Mouse (Mus musculus) B cell, adult 2 months (primary cell): ENCODE measurements at regions not wholly inside any gene's neighbourhood (a gene's known extent, or its start where the extent isn't known, plus 50 kb on each side); places are given as distances from the start of the nearest gene placed in this dataset.

Experiments used
- DNase-seq, 2 experiments: peaks; one replicate each; pipeline ENCODE4 v3.0.0; 2022

DNA sequence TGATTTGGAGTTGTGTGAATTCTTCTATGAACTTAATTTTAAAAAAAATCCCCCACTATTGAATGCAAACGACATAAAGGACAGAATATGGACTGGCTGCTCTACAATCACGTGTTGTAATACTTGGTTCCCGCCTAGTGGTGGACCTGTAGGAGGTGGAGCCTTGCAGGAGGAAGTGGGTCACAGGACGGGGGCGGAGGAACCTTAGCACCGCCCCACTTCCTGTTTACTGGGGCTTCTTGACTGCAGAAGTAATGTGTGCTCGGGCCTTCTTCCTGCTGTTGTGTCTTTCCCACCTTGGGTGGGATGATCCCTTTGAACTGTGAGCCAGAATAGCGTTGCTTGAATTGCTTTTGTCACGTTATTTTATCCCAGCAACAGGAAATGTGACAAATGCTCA, 52.2 kb upstream of the Tmem108 start:
- DNase-seq, result peak; percentile 48 to 54

DNA sequence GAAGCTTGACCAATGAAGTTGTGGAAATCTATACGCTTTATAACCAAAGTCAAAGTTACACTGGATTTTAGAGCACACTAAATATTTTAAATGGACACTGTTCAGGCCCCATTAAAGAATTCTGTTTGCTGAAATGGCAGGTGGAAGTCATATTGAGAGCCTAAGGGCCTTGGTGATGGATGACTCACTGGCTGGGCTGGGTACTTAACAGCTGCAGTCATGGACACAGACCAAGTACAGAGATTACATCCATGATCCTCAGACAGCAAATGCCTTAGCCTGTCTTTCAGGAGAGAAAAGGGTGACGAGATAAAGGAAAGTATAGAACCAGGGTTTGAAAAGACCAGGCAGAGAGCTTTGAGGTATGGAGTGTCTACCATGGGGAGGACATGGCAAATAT, 57.4 kb upstream of the Tmem108 start:
- DNase-seq, result no peak

DNA sequence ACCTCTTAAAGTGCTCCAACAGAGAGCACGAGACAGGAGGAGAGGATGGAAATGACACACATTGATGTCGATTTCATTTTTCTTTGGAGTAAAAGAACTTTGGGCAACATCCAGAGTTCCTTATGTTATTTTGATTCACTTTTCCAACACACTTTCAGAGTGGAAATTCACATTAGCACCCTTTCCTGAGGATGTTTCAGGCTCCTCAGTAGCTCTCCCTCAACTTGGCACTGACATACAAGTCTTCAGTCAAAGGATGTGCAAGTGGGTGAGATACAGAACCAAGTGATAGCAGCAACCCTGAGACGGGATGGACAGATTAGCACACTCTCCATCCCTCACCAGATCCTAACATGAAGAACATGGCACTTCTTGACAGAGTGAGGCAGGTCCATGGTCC, 60.0 kb upstream of the Tmem108 start:
- no peak for DNase-seq

DNA sequence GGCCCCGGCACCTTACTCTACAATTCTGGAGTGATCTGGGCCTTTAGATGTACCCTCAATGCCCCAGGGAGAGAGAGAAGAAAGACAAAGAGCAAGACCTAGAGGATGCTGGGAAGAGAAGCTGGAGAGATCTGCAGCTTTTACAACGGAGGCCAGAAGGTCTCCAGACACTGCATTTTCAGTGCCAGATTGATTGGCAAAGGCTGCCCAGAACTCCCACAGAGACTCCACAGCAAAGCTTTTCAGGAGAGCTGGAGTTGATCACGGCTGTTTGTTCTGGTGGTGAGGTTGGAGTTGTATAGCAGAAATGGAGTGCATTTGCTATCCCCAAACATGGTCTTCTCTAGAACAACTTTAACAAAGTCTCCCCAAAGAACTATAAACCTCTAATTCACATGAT, 61.9 kb upstream of the Tmem108 start:
- DNase-seq, result no peak

DNA sequence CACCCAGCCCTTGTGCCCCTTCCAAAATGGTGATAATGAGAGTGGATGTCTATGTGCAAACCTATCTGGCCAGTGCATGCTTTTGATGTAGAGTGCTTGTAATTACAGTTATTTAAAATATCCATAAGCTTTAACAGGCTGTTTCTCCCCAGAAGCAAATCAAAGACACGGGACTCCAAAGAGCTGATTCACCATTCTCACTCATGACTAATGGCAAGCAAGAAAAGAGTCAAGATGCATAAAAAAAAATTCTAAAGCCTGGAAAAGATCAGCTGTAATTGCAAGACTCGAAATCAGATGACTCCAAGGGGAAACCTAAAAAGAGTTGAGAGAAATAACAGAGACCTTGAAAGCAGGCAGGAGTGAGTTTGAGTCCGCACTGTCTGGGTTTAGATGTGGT, 79.6 kb upstream of the Tmem108 start:
- DNase-seq, result no peak

DNA sequence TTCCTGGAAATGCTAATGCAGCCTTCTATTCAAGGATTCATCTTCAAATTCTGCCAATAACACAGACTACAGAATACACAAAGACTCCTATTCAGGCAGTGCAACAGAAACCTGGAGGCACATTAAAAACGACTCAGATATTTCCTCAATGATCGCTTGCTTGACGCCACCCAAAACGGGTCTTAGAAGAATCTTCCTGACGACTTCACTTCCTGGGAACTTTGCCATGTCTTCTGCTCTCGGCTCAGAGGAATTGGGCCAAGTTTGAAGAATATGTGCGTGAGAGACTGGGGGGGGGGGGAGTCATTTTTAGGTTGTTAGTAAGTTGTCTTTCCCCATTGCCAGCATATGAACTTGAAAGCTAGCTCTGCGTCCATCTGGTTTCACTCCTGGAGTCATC, 82.2 kb upstream of the Tmem108 start:
- no peak for DNase-seq

DNA sequence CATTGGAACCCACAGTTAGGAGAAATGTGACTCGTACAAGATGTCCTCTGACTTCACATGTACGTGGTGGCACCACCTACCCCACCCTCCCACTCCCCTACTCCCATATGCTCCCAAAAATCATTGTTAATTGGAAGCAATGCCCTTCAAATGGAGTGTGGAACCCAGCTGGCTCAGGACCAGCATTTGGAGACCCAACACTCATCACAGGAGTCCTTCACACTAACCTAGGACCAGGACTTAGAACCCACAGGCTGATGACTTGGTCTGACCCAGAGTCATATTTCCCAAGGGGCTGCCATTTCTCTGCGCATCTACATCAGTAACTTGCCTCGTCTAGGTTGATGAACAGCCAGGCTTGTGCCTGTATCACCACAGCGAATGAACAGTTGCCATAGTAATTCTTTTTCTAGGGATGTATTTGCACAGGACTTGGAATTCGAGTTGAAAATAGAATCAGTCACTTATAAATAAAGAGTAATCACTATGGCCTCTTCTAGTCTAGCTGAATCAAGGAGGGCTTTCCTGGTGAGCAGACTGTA, 84.3 kb upstream of the Tmem108 start:
- no peak for DNase-seq

DNA sequence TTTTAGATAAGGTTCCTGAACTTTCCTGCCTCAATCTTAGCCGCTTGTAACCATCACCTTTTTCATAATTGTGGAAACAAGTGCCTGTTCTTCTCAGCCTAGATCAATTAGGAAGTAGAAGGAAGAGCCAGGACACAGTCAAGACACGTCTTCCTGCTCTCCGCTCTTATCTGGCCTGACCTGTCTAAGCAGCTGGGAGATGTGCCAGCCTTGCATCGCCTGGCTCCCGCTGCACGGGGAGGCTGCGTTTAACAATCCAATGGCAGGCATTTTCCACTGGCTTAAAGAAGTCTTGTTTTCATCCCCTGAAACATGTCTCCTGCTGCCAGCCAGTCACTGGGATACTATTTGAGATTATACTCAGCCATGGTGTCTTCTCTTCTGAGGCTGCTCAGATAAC, 86.3 kb upstream of the Tmem108 start:
- DNase-seq, result no peak

DNA sequence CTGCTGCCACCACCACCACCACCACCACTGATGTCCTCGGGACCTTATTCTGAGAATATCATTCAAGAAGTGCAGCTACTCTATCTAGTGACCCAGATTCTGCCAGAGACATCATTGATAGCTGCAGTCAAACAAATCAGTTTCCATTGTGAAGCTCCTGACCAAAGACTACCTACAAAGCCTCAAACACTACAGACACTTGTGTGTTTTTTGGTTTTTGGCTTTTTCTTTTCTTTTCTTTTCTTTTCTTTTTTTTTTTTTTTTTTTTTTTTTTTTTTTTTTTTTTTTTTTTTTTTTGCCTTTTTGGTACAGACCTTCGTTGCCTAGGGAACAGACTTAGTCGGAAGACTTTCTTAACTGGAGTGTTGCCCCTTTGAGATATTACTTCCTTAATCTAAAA, 87.4 kb upstream of the Tmem108 start:
- DNase-seq, result no peak

DNA sequence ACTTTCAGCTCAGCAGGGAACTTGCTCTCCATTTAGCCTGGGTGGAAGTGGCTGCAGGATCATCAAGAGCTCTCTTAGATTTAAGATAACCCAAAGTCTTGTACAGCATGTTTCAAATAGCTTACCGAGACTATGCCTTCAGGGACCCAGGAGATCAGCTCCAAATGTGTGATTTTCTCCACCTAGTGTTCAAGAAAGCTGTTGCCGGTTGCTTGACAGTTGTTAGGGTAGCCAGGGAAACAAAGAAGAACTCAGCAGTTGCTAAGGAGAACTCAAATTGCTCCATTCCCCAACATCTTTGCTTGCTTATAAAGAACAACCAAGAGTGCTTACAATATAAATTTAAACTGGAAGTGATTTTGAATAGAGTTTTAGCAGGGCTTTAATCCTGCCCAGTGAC, 91.1 kb upstream of the Tmem108 start:
- DNase-seq, result no peak

DNA sequence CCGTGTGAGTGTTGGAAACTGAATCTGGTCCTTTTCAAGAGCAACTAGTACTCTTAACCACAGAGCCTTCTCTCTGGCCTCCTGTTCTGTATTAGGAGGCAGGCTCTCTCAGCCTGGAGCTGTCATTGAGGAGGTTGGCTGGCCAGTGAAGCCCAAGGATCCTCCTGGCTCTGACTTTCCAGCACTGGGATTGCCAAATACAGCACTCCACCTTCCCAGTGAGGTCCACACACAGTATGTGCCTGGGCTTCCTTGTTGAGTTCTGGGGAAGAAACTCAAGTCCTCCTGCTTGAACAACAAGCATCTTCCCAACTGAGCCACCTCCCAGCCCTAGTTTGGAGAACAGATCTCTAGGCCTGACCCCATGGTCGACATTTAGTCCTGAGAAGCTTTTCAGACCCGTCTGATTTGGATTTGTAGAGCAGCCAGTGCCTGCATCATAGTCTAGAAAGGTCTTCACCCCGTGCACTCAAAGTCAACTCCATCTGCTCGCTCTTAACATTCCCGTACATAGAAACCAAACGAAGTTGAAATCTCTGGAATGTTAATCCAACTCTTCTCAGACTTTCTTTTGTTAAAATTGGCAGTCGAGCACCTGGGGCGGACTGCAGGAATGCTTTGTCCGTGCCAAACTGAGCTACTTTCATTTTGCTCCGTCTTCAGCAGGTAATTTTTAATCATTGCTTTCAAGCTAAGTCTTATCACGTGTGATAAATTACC, 99.2 kb upstream of the Tmem108 start:
- no peak for DNase-seq

DNA sequence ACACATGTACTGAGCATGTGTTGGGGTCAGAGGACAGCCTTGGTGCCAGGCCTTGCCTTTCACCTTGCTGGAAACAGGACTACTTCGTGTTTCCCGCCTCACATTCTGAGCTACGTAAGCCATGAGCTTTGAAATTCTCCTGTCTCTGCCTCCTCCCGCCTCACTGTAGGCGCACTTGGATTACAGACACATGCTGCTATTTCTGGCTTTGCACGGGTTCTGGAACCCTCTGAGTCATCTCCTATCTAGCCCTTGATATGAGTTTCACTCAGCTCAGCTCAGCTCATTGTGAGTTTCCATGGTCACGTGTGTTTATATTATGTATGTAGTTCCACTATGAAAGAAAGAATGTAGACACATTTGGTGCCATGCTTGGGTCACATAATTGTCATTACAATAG, 100.9 kb upstream of the Tmem108 start:
- DNase-seq, result no peak

DNA sequence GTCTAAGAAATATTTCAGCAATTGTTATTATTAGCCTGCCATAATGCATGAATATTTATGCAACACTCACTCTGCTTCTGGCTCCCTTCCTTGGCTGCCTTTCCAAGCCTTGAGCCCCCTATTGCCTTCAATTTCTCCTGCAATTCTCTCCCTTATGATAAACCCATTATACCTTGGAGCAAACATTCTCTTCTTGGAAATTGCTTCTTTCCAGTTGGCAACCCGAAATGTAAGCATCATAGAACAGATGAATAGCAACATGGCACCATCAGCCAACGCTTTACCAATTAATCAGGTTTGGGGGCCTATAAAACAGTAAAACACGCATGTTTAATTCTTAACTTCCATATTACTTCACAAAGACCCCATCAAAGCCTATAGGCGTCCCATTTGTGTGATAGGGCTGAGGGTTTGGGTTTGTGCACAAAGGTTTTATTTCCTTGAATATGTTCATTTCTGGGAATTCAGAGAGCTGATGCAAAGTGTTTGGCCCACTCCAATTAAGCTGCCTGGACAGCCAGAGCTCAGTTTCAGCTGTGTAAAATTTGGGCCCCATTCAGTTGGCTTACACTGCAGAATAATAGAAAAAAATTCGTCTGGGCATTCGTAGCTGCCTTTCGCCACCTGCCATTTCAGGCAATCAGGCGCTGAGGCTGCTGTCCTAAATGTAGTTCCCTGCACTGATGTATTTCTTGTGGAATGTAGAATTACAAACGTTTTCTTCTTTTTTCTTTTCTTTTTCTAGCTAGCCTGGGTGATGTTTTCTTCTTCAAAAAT, 106.0 kb upstream of the Tmem108 start:
- DNase-seq, result no peak

DNA sequence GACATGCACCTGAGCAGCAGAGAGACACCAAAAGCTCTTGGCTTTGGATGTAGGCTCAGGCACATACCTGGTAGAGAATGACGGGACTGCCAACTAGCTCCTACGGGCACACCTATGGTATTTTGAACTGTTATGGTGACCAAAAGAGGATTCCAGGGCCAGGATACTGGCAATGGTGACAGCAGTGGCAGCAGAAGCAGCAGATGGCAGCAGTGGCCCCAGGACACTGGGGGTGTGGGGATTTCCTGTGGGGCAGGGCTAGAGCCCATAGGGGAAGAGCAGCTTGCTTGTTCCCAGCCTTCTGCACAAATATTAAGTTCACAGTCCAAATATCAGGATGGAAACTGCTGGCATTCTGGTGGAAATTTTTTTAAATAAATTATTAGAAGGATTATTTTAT, 107.6 kb upstream of the Tmem108 start:
- DNase-seq, result no peak

DNA sequence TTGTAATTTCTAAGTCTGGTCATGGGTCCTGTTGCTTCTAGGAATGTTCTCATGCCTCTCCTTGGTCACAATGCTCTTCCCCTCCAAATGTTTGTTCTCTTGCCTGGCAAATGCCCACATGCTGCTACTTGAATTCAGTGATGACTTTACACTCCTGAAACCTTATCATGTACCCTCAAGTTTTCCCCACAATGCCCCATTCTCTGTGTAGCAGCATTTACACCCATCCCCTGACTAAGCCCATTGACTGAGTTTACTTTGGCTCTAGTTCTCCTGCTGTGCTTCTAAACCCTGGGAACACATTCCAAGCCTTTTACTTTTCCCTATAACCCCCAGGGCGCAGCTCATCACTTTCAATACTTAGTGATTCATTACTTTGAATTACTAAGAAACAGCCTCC, 110.5 kb upstream of the Tmem108 start:
- no peak for DNase-seq

DNA sequence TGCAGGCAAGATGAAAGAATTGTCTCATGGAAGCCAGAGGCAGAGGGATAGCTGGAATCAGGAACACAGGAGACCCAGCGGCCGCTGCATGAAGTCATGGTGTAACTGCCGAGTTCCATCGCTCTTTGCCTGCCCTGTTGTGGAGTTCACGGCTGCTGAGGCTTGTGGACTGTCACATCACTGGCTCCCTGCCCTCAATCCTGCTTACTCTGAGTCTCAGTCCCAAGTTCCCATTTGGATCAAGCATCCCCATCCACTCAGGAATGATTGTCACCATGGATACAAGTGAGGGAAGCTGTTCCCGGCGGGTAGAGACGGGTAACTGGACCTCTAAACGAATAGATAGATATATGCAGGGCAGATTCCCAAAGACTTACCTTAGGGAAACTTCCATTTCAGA, 112.2 kb upstream of the Tmem108 start:
- no peak for DNase-seq

DNA sequence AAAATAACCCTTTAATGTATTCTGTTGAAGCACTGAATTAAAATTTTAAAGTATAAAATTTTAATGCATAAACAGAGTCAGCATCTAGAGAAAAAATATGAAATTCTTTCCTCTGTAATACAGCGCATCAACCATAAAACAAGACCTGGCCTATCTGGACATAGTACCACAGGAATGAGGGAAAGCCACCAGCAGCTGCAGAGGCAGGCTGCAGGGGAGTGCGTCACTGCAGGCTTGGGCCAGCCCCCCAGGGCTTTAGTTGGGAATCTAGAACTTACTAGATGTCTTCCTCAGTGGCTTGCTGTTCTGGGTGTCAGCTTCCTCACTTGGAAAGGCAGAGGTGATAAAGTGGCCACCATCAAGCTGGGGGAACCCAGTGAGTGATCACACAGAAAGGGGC, 116.2 kb upstream of the Tmem108 start:
- DNase-seq, result no peak

DNA sequence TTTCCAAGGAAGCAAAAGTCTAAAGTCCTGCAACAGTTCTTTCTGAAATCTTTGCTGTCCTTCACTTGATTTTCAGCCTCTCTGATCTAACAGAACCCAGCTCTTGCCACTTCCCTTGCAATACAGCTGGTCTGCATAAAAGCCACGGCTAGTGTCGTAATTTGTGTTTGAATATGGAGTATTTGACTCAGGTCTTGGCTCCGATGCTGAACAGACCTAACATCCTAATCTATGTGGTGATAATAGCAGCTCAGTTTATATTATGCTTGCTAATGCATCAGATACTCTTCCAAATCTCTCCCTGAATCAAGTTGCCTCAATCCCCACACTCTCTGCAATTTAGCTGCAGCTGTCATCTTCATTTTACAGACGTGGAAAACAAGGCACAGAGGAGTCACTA, 109.5 kb upstream of the Nphp3 start:
- no peak for DNase-seq

DNA sequence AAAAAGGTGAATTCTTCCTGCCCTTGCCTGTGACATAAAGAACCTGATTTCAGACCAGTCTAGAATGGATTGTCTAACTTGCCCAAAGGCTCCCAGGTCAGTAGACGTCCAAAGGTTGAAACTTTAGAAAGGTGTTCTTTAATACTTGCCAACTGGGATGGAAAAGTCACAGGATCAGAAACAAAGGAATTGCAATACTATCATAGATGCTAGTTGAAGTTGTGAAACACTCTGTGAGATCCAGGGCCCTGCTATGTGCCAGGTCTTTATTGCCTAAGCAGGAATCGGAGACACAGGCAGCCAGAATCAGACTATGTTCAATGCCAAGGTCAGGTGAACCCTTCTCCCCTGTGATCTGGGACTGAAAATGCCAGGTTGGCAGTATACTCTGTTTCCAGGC, 108.0 kb upstream of the Nphp3 start:
- DNase-seq, result no peak

DNA sequence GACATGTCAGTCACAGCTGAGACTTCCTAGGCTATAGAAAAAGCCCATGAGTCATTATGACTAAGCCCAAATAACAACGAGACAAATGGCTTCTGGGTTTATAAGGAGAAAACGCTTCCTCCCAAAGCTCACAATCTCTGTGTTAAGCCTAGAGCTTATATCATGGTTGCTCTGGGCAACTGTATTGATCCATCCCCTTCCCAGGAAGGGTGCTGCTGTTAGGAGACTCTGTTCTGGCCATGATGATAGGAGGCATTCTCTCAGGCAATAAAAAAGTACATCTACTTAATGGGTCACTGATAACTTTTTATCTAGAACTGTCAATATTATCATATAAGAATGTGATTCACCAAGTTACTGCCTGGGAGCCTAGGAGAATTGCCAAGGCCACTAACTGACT, 103.0 kb upstream of the Nphp3 start:
- no peak for DNase-seq

DNA sequence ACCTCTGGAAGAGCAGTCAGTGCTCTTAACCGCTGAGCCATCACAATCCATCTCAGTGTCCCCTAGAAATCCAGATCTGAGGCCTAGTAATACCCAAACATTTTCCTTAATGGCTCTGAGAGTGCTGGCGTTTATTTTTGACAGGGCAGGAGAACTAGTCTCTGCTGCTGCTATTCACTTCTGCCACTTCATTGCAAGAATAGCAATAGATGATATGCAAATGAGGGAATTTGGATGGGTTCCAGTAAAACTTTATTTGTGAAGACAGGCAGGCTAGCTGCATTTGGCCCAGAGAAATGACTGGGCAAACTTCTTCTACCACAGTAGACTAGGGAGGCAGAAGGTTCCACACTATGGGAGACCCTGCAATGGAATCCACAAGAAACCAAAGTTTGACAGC, 91.0 kb upstream of the Nphp3 start:
- DNase-seq, result no peak

DNA sequence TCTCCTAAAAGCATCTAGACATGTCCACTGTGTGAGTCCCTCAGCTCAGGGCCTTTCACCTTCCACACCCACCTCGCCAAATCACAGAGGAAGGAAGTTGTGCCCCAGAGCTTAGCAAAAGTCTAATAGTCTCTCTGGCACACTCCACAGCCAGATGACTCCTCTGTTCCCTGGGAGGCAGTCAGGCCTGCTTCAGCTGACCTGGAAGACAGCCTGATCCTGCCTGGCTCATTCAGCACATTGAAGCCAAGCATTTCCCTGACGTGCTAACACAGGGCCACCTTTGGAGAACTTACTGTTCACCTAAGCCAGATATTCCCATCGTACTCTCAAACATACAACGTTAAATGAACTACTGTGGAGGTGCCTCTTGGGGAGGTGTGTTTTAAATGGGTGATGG, 87.2 kb upstream of the Nphp3 start:
- DNase-seq, result no peak

DNA sequence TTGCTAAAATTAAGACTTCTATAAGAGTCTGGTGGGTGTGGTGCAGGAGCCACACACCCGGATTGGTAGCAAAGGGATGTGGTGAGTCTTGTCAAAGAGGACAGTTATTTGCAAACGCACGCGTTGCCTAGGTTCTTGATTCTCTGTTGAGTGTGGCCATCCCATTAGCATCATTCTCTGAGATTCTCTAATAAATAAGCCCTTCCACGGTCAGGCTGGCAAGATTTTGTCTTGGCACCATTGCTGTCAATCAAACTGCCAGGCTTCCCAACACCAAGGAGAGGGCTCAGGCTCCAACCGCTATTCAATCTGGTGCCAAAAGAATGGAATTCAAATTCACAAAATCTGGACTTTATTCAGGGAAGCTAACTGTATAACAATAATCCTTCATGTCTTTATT, 84.6 kb upstream of the Nphp3 start:
- DNase-seq, result no peak

DNA sequence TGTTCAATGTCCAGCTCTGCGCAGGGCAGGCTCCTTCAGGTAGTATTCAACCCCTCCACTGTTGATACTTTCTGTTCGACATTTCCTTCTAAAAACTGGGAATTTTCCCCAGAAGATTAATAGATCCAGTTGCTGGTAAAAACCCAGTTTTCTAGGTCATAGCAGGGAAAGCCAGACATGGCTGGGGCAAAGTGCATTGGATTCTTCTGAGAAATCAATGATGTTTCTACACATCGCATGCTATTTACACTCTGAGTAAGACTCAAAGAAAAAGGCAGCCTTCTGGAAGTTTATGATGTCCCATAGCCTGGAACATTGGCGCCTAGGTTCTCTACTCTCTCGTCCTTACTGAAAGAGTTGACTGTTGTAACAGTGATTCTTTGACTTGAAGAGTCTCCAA, 80.0 kb upstream of the Nphp3 start:
- no peak for DNase-seq

DNA sequence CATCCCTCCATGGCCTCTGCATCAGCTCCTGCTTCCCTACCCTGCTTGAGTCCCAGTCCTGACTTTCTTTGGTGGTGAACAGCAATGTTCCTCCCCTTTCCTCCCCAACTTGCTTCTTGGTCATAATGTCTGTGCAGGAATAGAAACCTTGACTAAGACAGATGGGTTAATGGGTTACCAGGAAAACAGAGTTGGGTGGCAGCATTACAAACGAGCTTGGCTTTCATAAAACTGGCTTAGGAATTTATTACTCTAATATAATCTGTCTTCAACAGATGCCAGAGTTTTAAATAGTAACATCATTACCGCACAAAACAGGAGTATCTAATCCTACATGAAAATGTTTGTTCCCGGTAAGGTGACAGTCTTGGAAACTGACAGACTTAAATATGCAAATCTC, 77.7 kb upstream of the Nphp3 start:
- no peak for DNase-seq
